Mouse (Mus musculus): Measurements from ENCODE around the gene Cfap77. TPM values are rescaled to one million over a fixed set of nuclear protein-coding genes. Genes with fewer than 3 reads are reported as not detected.

The Cfap77 gene
- polyA plus RNA-seq, 1 experiment, result 0.31 TPM

DNA sequence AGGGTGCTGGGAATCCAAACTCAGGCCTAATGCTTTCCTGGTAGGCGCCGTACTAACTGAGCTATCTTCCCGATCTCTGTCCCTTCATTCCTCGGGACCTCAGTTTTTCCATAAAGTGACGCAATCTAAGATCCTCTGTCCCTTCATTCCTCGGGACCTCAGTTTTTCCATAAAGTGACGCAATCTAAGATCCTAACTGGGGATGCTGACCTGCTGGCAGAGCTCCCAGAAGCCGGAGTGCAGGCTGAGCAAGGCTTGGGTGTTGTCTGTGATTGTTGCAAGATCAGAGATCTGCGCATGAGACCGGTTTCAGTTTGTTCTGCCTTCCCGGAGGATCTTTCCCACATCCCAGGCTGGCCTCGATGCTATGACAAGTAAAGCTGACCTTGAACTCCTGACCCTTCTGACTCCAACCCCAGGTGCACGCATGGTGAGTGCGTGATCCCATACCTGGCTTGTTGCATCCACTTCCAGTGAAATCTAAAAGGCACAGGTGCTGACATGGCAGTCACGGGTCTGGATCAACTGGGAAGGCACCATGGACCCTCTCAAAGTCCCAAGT lies 93.8 kb downstream of the Cfap77 start:
- TF ChIP-seq POLR2A (IDR thresholded peaks at IDR 0.05; ENCODE audit: low read depth, low read length) (no peak), CTCF (conservative IDR thresholded peaks at IDR 0.05; ENCODE audit: insufficient read depth, insufficient read length, low read depth, low read length) (no peak)
- H3K4me1 ChIP-seq (ENCODE audit: control insufficient read depth, insufficient read depth, low read length), result no peaks in the 10 kb centered on the region
- no peak overlapping the region for H3K27ac ChIP-seq (ENCODE audit: insufficient read depth, low read depth, low read length)
- H3K27me3 ChIP-seq (replicated peaks; ENCODE audit: control insufficient read depth, insufficient read depth, low read length), result no peaks in the 10 kb centered on the region
- WGBS, result 75% methylated on average over 15 of the region's 15 CpGs
- no peak overlapping the region for H3K4me3 ChIP-seq (ENCODE audit: insufficient read depth, low read depth, low read length)
- H3K36me3 ChIP-seq (ENCODE audit: control insufficient read depth, insufficient read depth, low read length), result no peaks in the 10 kb centered on the region
- DNase-seq, result peak; percentile 21

DNA sequence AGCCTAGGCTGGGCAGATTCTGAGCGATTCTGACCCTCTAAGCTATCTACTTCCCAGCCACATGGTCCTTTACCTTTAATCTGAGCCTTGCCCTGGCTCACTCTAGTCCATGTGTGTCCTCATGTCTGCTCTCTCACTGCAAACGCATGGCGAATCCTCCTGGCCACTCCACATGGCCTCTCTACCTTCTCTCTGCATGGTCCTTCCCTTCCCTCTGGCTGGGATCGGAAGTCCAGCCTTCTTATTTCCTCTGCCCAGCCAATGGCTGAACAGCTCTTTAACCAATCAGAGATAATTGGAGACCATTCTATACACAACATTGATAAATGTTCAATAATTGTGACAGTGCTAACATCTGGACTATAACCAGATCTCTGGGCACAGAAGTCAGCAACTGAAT lies 98.0 kb downstream of the Cfap77 start:
- Histone ChIP-seq H3K27ac (ENCODE audit: insufficient read depth, low read depth, low read length) (no peak overlapping the region), H3K4me3 (ENCODE audit: insufficient read depth, low read depth, low read length) (no peak overlapping the region), H3K36me3 (ENCODE audit: control insufficient read depth, insufficient read depth, low read length) (no peaks in the 10 kb centered on the region), H3K27me3 (replicated peaks; ENCODE audit: control insufficient read depth, insufficient read depth, low read length) (no peaks in the 10 kb centered on the region), H3K4me1 (ENCODE audit: control insufficient read depth, insufficient read depth, low read length) (no peaks in the 10 kb centered on the region)
- TF ChIP-seq CTCF (conservative IDR thresholded peaks at IDR 0.05; ENCODE audit: insufficient read depth, insufficient read length, low read depth, low read length) (no peak), POLR2A (IDR thresholded peaks at IDR 0.05; ENCODE audit: low read depth, low read length) (no peak)
- WGBS, result 93% methylated on average over 4 of the region's 4 CpGs
- DNase-seq, result no peak

DNA sequence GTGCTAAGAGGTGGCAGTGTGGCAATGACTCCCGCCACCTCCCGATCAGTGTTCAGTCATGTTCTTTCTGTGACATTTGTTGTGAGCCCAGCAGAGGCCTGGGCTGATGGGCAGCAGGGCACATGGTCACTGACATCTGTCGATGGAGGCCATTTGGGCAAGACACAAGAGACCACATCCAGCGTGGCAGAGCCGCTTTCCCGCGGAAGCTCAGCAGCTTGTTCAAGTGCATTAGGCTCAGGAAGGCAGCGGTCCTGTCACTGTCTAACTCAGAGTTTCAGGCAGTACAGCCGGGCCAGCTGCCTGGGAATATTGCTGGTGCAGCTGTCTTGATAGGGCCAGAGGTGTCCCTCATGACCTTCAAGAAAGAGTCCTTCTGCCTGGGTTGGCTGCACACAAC lies 100.3 kb downstream of the Cfap77 start:
- no peak overlapping the region for H3K4me3 ChIP-seq (ENCODE audit: insufficient read depth, low read depth, low read length)
- 68% methylated on average over 9 of the region's 9 CpGs for WGBS
- H3K27ac ChIP-seq (ENCODE audit: insufficient read depth, low read depth, low read length), result no peak overlapping the region
- H3K4me1 ChIP-seq (ENCODE audit: control insufficient read depth, insufficient read depth, low read length), result no peaks in the 10 kb centered on the region
- TF ChIP-seq POLR2A (IDR thresholded peaks at IDR 0.05; ENCODE audit: low read depth, low read length), result no peak
- no peak for TF ChIP-seq CTCF (conservative IDR thresholded peaks at IDR 0.05; ENCODE audit: insufficient read depth, insufficient read length, low read depth, low read length)
- no peak for DNase-seq
- H3K36me3 ChIP-seq (ENCODE audit: control insufficient read depth, insufficient read depth, low read length), result no peaks in the 10 kb centered on the region
- H3K27me3 ChIP-seq (replicated peaks; ENCODE audit: control insufficient read depth, insufficient read depth, low read length), result no peaks in the 10 kb centered on the region

DNA sequence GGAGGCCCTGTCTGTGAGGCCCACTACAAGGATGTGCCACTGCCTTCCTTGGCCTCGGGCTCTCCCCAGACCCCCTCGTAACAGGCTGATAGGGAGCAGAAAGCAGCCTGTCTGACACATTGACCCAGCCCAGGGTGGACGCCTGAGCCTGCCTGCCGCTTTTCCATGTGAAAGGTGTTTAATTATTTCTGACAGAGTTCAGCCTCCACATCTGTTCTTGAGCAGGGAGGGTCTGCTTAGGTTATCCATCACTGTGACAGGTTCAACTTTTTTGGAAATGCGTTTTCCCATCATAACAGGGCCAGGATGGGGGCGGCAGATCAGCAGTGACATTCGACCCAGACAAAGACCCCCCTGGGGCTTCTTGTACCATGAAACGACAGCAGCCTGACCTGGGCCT lies 101.9 kb downstream of the Cfap77 start:
- Histone ChIP-seq H3K4me1 (ENCODE audit: control insufficient read depth, insufficient read depth, low read length) (no peaks in the 10 kb centered on the region), H3K36me3 (ENCODE audit: control insufficient read depth, insufficient read depth, low read length) (no peaks in the 10 kb centered on the region), H3K27me3 (replicated peaks; ENCODE audit: control insufficient read depth, insufficient read depth, low read length) (no peaks in the 10 kb centered on the region), H3K4me3 (ENCODE audit: insufficient read depth, low read depth, low read length) (no peak overlapping the region), H3K27ac (ENCODE audit: insufficient read depth, low read depth, low read length) (no peak overlapping the region)
- no peak for DNase-seq
- 49% methylated on average over 8 of the region's 8 CpGs for WGBS
- TF ChIP-seq CTCF (conservative IDR thresholded peaks at IDR 0.05; ENCODE audit: insufficient read depth, insufficient read length, low read depth, low read length), result no peak
- no peak for TF ChIP-seq POLR2A (IDR thresholded peaks at IDR 0.05; ENCODE audit: low read depth, low read length)

DNA sequence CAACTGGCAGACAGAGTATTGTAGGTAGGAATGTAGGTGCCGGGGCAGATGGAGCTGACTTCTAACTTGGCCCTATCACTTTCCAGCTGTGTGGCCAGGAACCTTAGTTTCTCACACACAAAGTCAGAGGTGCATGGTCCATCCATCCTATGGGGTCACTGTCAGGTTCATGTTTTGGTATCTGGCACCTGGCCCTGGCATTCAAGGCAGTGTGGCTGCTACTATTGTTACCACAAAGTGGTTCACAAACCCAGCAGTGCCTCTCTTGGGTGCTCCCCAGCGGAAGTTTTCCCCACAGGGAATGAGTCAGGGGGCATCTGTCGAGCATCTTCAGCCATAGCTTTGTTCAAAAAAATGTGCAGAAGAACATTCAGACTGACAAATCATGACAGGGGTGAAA lies 108.6 kb downstream of the Cfap77 start:
- no peak overlapping the region for H3K27ac ChIP-seq (ENCODE audit: insufficient read depth, low read depth, low read length)
- no peaks in the 10 kb centered on the region for H3K27me3 ChIP-seq (replicated peaks; ENCODE audit: control insufficient read depth, insufficient read depth, low read length)
- no peak for DNase-seq
- no peak for TF ChIP-seq CTCF (conservative IDR thresholded peaks at IDR 0.05; ENCODE audit: insufficient read depth, insufficient read length, low read depth, low read length)
- no peak for TF ChIP-seq POLR2A (IDR thresholded peaks at IDR 0.05; ENCODE audit: low read depth, low read length)
- H3K4me1 ChIP-seq (ENCODE audit: control insufficient read depth, insufficient read depth, low read length), result no peaks in the 10 kb centered on the region
- 91% methylated on average over 3 of the region's 3 CpGs for WGBS
- H3K4me3 ChIP-seq (ENCODE audit: insufficient read depth, low read depth, low read length), result no peak overlapping the region
- H3K36me3 ChIP-seq (ENCODE audit: control insufficient read depth, insufficient read depth, low read length), result no peaks in the 10 kb centered on the region

DNA sequence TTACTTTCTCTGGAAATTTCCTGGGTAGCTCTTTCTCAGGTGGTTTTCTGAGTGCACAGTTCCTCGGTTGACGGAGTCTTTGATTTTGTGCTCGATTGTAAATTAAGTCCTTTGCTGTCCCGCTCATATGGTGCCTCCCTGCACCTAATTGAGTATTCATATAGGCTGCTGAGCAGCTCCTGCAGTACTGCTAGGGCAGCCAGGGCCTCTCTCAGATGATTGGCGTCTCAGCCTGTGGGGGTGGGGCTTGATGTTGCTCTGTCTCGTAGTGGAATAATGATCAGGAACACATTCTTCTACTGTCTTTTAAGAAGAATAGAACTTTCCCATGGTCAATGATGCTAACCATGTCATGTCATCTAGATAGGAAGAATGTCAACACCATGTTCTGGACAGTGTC lies 109.5 kb downstream of the Cfap77 start:
- Histone ChIP-seq H3K4me1 (ENCODE audit: control insufficient read depth, insufficient read depth, low read length) (no peaks in the 10 kb centered on the region), H3K36me3 (ENCODE audit: control insufficient read depth, insufficient read depth, low read length) (no peaks in the 10 kb centered on the region), H3K27ac (ENCODE audit: insufficient read depth, low read depth, low read length) (no peak overlapping the region), H3K27me3 (replicated peaks; ENCODE audit: control insufficient read depth, insufficient read depth, low read length) (no peaks in the 10 kb centered on the region; the same call in 1 of the 2 replicates), H3K4me3 (ENCODE audit: insufficient read depth, low read depth, low read length) (no peak overlapping the region)
- WGBS, result 40% methylated on average over 6 of the region's 6 CpGs
- no peak for DNase-seq
- TF ChIP-seq CTCF (conservative IDR thresholded peaks at IDR 0.05; ENCODE audit: insufficient read depth, insufficient read length, low read depth, low read length), result no peak
- TF ChIP-seq POLR2A (IDR thresholded peaks at IDR 0.05; ENCODE audit: low read depth, low read length), result no peak

DNA sequence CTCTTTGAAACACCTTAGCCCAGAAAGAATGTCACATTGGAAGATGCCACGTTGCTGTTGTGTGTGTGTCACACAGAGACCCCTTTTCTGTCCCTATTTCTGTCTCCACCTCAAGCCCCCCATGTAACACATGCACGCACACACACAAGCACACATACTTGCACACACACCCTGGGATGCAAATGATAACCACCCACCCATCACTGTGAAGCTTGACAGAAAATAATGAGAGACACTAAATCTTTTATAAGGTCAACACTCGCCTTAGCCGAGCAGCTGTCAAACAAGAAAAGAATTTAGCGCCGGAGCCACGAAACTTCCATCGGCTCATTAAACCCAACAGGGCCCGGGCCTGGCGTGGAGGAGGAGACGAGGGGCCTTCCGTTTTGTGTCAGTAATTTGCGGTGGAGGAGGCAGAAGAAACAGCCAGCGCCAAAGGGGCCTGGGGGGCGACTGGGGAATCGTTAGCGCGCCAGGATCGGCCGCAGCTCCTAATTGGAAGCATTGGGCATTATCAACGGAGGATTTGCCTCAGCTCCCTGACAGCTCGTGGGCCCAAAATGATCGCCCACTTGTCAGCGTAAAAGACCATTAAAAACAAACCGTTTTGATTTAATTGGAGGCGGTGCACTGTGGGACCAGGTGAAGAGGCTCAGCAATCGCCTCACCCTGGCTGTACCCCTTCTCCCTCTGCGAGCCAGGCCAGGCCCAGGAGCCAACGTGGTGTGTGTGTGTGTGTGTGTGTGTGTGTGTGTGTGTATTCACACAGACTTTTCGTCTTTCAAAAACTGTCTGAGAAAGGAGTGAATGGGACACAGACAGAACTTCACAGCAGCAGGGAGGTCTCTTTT lies 111.0 kb downstream of the Cfap77 start:
- Histone ChIP-seq H3K27me3 (replicated peaks; ENCODE audit: control insufficient read depth, insufficient read depth, low read length) (no peaks in the 10 kb centered on the region; the same call in 1 of the 2 replicates), H3K27ac (ENCODE audit: insufficient read depth, low read depth, low read length) (no peak overlapping the region), H3K4me1 (ENCODE audit: control insufficient read depth, insufficient read depth, low read length) (no peaks in the 10 kb centered on the region), H3K4me3 (ENCODE audit: insufficient read depth, low read depth, low read length) (no peak overlapping the region), H3K36me3 (ENCODE audit: control insufficient read depth, insufficient read depth, low read length) (no peaks in the 10 kb centered on the region)
- DNase-seq, result no peak
- no peak for TF ChIP-seq POLR2A (IDR thresholded peaks at IDR 0.05; ENCODE audit: low read depth, low read length)
- TF ChIP-seq CTCF (conservative IDR thresholded peaks at IDR 0.05; ENCODE audit: insufficient read depth, insufficient read length, low read depth, low read length), result no peak
- 19% methylated on average over 30 of the region's 30 CpGs for WGBS

All from kidney, adult 2 months (tissue).